Mouse (Mus musculus) intestine, embryonic 15.5 days (tissue): ENCODE results near the gene Sh2d3c. TPM values are rescaled to one million over a fixed set of nuclear protein-coding genes. Genes with fewer than 3 reads are reported as not detected.

Experiments used
- ATAC-seq: fragments of 200-750 bp; cut with Nextera tagmentation; 2 replicates; pipeline ENCODE4 v1.8.0; 2017; ENCODE audit warnings: moderate TSS enrichment, moderate library complexity
- H3K27ac ChIP-seq: fragments of 300-500 bp; sonication (generic); 2 replicates; pipeline ENCODE4 v1.5.1; 2015; ENCODE audit warnings: mild to moderate bottlenecking, inconsistent platforms
- H3K27me3 ChIP-seq: fragments of 300-500 bp; sonication (generic); replicated peaks from 2 replicates; pipeline ENCODE4 v1.6.1; 2015; ENCODE audit warnings: inconsistent platforms
- H3K36me3 ChIP-seq: fragments of 300-500 bp; sonication (generic); 2 replicates; pipeline ENCODE4 v1.6.1; 2015; ENCODE audit warnings: inconsistent platforms
- H3K4me1 ChIP-seq: fragments of 300-500 bp; sonication (generic); replicated peaks from 2 replicates; pipeline ENCODE4 v1.6.1; 2015; ENCODE audit warnings: inconsistent platforms
- H3K4me2 ChIP-seq: fragments of 300-500 bp; sonication (generic); replicated peaks from 2 replicates; pipeline ENCODE4 v1.6.1; 2015; ENCODE audit warnings: mild to moderate bottlenecking, inconsistent platforms
- H3K4me3 ChIP-seq: fragments of 300-500 bp; sonication (generic); replicated peaks from 2 replicates; pipeline ENCODE4 v1.5.1; 2015; ENCODE audit warnings: inconsistent platforms
- H3K9ac ChIP-seq: fragments of 300-500 bp; sonication (generic); 2 replicates; pipeline ENCODE4 v1.6.1; 2015; ENCODE audit warnings: inconsistent platforms
- H3K9me3 ChIP-seq: fragments of 300-500 bp; sonication (generic); 2 replicates; pipeline ENCODE4 v1.6.1; 2016; ENCODE audit warnings: inconsistent platforms
- WGBS: fragments of 180-500 bp; shearing (Covaris S2); methylation state at CpG from one replicate; pipeline ENCODE4 v1.1.7; 2015; 5-methylcytosine and 5-hydroxymethylcytosine counted together
- polyA plus RNA-seq: library from polyadenylated mRNA; unstranded; fragments of >200 nt; fragmentation: Nextera tagmentation; extraction: Ambion mirVana; gene quantifications from 2 replicates; pipeline ENCODE4 v1.2.1, GENCODE M21; 2015

Sh2d3c gene
- polyA plus RNA-seq, 1 experiment from 2014 or later: 28.6 TPM

GRCm38 (mm10) chr2:32703046-32703445 lies 17.8 kb upstream of the Sh2d3c start:
- H3K9me3 ChIP-seq: no peaks in the 10 kb centered on the region
- H3K4me3 ChIP-seq: no peak overlapping the region
- peaks cover 12% of the 10 kb centered on the region for H3K4me1 ChIP-seq
- no peaks in the 10 kb centered on the region for H3K27me3 ChIP-seq
- H3K27ac ChIP-seq: peak overlapping the region; percentile 62
- no peak for ATAC-seq
- 78% methylated on average over 8 of the region's 8 CpGs for WGBS
- H3K36me3 ChIP-seq: peaks cover 24% of the 10 kb centered on the region
- no peak overlapping the region for H3K4me2 ChIP-seq
- no peak overlapping the region for H3K9ac ChIP-seq

- Histone ChIP-seq H3K4me2 (no peak within 1 kb of the TSS), H3K9me3 (no peaks in the 10 kb centered on the region), H3K9ac (no peak within 1 kb of the TSS), H3K27ac (peak within 1 kb of the TSS; percentile 62), H3K27me3 (no peaks in the 10 kb centered on the region), H3K4me1 (peaks cover 12% of the 10 kb centered on the region), H3K4me3 (no peak within 1 kb of the TSS), H3K36me3 (peaks cover 31% of the 10 kb centered on the region)
- peak; percentile 9; the same call in 1 of the 2 replicates for ATAC-seq
- 66% methylated on average over 2 of the region's 2 CpGs for whole genome bisulfite sequencing
Observed at GRCm38 (mm10) chr2:32704021-32704421, 16.8 kb upstream of the Sh2d3c start, which contains the start of gene Fpgs. Fpgs (minus strand) TSS chr2:32704145.

- H3K27me3 ChIP-seq: no peaks in the 10 kb centered on the region
- H3K9me3 ChIP-seq: no peaks in the 10 kb centered on the region
- H3K36me3 ChIP-seq: peaks cover 40% of the 10 kb centered on the region
- no peak overlapping the region for H3K4me3 ChIP-seq
- peaks cover 16% of the 10 kb centered on the region for H3K4me1 ChIP-seq
- no peak overlapping the region for H3K27ac ChIP-seq
- no peak for ATAC-seq
- 87% methylated on average over 7 of the region's 7 CpGs for WGBS
- H3K9ac ChIP-seq: no peak overlapping the region
- H3K4me2 ChIP-seq: no peak overlapping the region
Observed at GRCm38 (mm10) chr2:32705018-32705417, 15.8 kb upstream of the Sh2d3c start.

- Histone ChIP-seq H3K36me3 (peaks cover 46% of the 10 kb centered on the region), H3K4me2 (no peak overlapping the region), H3K9me3 (no peaks in the 10 kb centered on the region), H3K9ac (no peak overlapping the region), H3K4me1 (peaks cover 22% of the 10 kb centered on the region), H3K4me3 (no peak overlapping the region), H3K27ac (no peak overlapping the region), H3K27me3 (no peaks in the 10 kb centered on the region)
- 89% methylated on average over 6 of the region's 6 CpGs for WGBS
- no peak for ATAC-seq
Observed at GRCm38 (mm10) chr2:32706971-32707370, 13.9 kb upstream of the Sh2d3c start.

DNA sequence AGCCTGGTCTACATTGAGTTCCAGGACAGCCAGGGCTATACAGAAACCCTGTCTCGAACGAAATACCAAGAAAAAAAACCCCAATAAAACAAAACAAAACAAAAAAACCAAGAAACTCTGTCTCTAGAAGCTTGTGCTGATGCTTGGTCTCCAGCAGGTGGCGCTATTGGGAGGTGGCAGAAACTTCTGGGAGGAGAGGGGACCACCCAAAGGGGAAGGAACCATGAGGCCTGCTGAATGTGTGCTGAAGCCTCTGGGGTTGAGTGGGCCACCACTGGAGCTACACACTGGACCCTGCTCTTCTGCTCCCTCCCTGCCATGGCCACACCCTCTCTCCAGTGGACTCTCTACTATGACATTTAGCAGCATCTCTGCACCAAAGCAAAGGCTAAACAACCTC lies 12.2 kb upstream of the Sh2d3c start:
- Histone ChIP-seq H3K9me3 (no peaks in the 10 kb centered on the region), H3K4me3 (no peak overlapping the region), H3K36me3 (peaks cover 42% of the 10 kb centered on the region), H3K4me1 (peaks cover 18% of the 10 kb centered on the region), H3K27ac (no peak overlapping the region), H3K27me3 (no peaks in the 10 kb centered on the region), H3K4me2 (no peak overlapping the region), H3K9ac (no peak overlapping the region)
- 42% methylated on average over 3 of the region's 3 CpGs for WGBS
- no peak for ATAC-seq

DNA sequence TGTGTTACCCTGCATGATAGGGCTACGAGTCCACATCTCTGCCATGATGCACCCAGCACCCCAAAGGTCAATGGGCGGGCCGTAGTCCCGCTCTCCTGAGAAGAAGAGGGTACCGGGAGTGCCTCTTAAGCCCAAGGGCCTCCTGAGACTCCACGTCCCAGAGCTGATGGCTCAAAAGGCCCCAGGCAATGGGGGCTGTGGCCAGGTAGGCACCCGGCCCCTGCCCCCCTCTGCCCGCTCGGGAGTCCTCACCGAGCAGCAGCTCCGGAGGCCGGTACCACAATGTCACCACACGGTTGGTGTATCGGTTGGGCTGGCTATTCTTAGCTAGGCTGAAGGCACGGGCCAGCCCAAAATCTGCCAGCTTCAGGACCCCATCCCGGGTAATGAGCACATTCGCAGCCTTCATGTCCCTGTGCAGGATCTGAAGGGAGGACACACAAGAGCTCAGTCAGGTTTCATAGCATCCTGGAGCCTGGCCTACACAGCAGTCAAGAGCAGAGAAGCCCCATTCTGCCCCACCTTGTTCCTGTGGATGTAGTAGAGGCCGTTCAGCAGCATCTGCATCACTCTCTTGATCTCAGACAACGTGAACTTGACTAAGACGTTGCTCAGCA lies 11.2 kb upstream of the Sh2d3c start:
- H3K9ac ChIP-seq: no peak overlapping the region
- no peak overlapping the region for H3K27ac ChIP-seq
- 92% methylated on average over 20 of the region's 20 CpGs for WGBS
- H3K4me1 ChIP-seq: peaks cover 23% of the 10 kb centered on the region
- no peak overlapping the region for H3K4me3 ChIP-seq
- no peaks in the 10 kb centered on the region for H3K9me3 ChIP-seq
- H3K4me2 ChIP-seq: no peak overlapping the region
- peaks cover 36% of the 10 kb centered on the region for H3K36me3 ChIP-seq
- no peak for ATAC-seq
- H3K27me3 ChIP-seq: no peaks in the 10 kb centered on the region

GRCm38 (mm10) chr2:32710425-32710824 lies 10.4 kb upstream of the Sh2d3c start:
- peaks cover 31% of the 10 kb centered on the region for H3K36me3 ChIP-seq
- H3K4me3 ChIP-seq: no peak overlapping the region
- H3K27me3 ChIP-seq: no peaks in the 10 kb centered on the region
- H3K4me1 ChIP-seq: peaks cover 29% of the 10 kb centered on the region
- H3K9ac ChIP-seq: no peak overlapping the region
- no peak for ATAC-seq
- H3K9me3 ChIP-seq: no peaks in the 10 kb centered on the region
- no peak overlapping the region for H3K4me2 ChIP-seq
- 79% methylated on average over 5 of the region's 5 CpGs for WGBS
- H3K27ac ChIP-seq: no peak overlapping the region

DNA sequence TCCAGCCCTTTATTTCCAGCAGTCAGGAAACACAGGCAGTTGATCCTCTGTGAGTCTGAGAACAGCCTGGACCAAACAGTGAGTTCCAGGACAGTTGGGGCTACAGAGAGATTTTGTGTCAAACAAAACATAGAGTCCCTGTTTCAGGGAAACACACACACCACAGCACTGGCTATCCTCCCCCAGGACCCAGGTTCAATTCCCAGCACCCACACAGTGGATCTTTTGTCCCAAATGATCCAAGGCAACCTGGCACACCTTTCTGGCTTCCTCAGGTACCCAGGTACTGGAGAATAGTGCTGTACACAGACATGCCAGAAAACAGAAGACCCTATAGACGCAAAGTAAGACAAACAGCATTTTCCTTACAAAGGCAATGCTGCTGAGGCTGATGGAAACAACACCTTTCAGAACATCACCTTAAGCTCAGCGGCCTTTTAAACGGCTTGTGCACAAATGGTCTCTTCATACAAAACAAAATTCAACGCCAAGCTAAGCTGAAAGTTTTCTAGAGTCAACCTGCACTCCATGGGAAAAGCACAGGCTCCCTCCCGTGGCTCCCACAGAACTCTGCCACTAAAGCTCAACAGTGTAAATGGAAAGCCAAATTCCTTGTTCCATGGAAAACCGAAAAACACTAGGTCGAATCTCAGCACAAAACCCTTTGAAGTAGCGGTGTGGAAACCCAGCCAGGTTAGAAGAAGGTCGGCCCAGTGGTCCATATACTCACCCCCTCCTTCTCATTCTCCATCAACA lies 9.4 kb upstream of the Sh2d3c start:
- H3K4me2 ChIP-seq: peak overlapping the region; percentile 79
- H3K9me3 ChIP-seq: no peaks in the 10 kb centered on the region
- peak overlapping the region; percentile 98 for H3K27ac ChIP-seq
- H3K27me3 ChIP-seq: no peaks in the 10 kb centered on the region
- H3K4me3 ChIP-seq: peak overlapping the region; percentile 89
- H3K9ac ChIP-seq: peak overlapping the region; percentile 75
- H3K4me1 ChIP-seq: peaks cover 29% of the 10 kb centered on the region
- WGBS: 23% methylated on average over 9 of the region's 9 CpGs
- no peak for ATAC-seq
- peaks cover 30% of the 10 kb centered on the region for H3K36me3 ChIP-seq

DNA sequence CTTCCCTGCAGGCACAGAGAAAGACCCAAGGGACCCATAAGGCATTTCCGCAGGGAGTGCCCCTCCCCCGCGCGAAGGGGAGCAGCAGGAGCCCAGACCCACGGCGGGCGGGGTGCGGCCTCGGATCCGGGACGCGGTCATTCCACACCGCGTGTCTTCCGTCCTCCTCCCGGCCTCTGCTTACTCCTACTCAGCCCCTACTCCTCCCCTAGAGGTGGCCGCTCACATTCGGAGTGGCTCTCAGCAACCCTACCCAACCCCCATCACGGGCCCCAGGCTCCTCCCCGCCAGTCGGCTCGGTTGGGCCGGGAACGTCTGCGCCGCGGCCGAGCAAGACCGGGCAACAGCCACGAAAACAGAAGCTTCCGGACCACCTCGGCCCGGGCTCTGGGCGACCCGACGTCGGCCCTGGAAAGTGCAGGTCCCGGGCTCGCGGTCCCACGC lies 8.7 kb upstream of the Sh2d3c start:
- ATAC-seq: peak; percentile 62
- under 1% methylated on average over 41 of the region's 41 CpGs for WGBS

GRCm38 (mm10) chr2:32712586-32712933 lies 8.3 kb upstream of the Sh2d3c start:
- Histone ChIP-seq H3K4me2 (peak overlapping the region; percentile 79), H3K4me3 (peak overlapping the region; percentile 89), H3K36me3 (peaks cover 25% of the 10 kb centered on the region), H3K4me1 (peaks cover 26% of the 10 kb centered on the region), H3K9ac (peak overlapping the region; percentile 75), H3K27ac (peak overlapping the region; percentile 98), H3K9me3 (no peaks in the 10 kb centered on the region), H3K27me3 (no peaks in the 10 kb centered on the region)
- WGBS: under 1% methylated on average over 39 of the region's 44 CpGs
- ATAC-seq: peak; percentile 92

More for the DNA sequence above, 8.7 kb upstream of the Sh2d3c start:
- Histone ChIP-seq H3K9me3 (no peaks in the 10 kb centered on the region), H3K27me3 (no peaks in the 10 kb centered on the region), H3K4me2 (peak overlapping the region; percentile 79), H3K9ac (peak overlapping the region; percentile 75), H3K36me3 (peaks cover 25% of the 10 kb centered on the region), H3K4me3 (peak overlapping the region; percentile 89), H3K27ac (peak overlapping the region; percentile 98), H3K4me1 (peaks cover 26% of the 10 kb centered on the region)

- peak; percentile 92 for ATAC-seq
- H3K27ac ChIP-seq: peak within 1 kb of the TSS; percentile 98
- H3K4me2 ChIP-seq: peak within 1 kb of the TSS; percentile 79
- H3K9ac ChIP-seq: peak within 1 kb of the TSS; percentile 75
- no peaks in the 10 kb centered on the region for H3K27me3 ChIP-seq
- no peaks in the 10 kb centered on the region for H3K9me3 ChIP-seq
- under 1% methylated on average over 49 of the region's 79 CpGs for WGBS
- peaks cover 21% of the 10 kb centered on the region for H3K36me3 ChIP-seq
- H3K4me3 ChIP-seq: peak within 1 kb of the TSS; percentile 89
- peaks cover 26% of the 10 kb centered on the region for H3K4me1 ChIP-seq
Observed at GRCm38 (mm10) chr2:32712934-32713817, 7.7 kb upstream of the Sh2d3c start, which contains the start of gene Cdk9. Cdk9 (minus strand) TSS chr2:32713076.
